Mouse (Mus musculus) forelimb bud, embryonic 11.5 days (tissue): ENCODE data around the gene Tubg1.

ENCODE experiments used
- DNase-seq: peaks from one replicate; pipeline ENCODE4 v3.0.0-alpha.2; 2012; ENCODE audit warnings: low read depth, low spot score

The Tubg1 gene

GRCm38 (mm10) chr11:101119761-101120544, at the start of gene Tubg1, which contains the start of gene Retreg3:
TSS of gene Tubg1 (plus strand) at chr11:101119938.
TSS of gene Retreg3 (minus strand) at chr11:101119893.
- DNase-seq = peak; percentile 100

GRCm38 (mm10) chr11:101070189-101070527, 49.6 kb upstream of the Tubg1 start:
- no peak for DNase-seq

GRCm38 (mm10) chr11:101070987-101071386, 48.8 kb upstream of the Tubg1 start:
- no peak for DNase-seq

- DNase-seq = no peak
These were observed 47.8 kb upstream of the Tubg1 start for GRCm38 (mm10) chr11:101071810-101072428.

GRCm38 (mm10) chr11:101078121-101078520, 41.6 kb upstream of the Tubg1 start, which contains the start of gene Hsd17b1:
TSS of gene Hsd17b1 (plus strand) at chr11:101078411.
- no peak for DNase-seq

GRCm38 (mm10) chr11:101079746-101080145, 40.0 kb upstream of the Tubg1 start:
- no peak for DNase-seq

GRCm38 (mm10) chr11:101080421-101080820, 39.3 kb upstream of the Tubg1 start:
- no peak for DNase-seq

- no peak for DNase-seq
These were observed 38.1 kb upstream of the Tubg1 start for GRCm38 (mm10) chr11:101081659-101082058.

- peak; percentile 89 for DNase-seq
These were observed 37.3 kb upstream of the Tubg1 start, which contains the start of gene Coasy for GRCm38 (mm10) chr11:101082208-101083082. TSS of gene Coasy (plus strand) at chr11:101082565.

- DNase-seq = no peak
These were observed 36.5 kb upstream of the Tubg1 start for GRCm38 (mm10) chr11:101083083-101083697.

- no peak for DNase-seq
These were observed 35.5 kb upstream of the Tubg1 start for GRCm38 (mm10) chr11:101084246-101084645.

GRCm38 (mm10) chr11:101084811-101085210, 34.9 kb upstream of the Tubg1 start:
- DNase-seq = no peak

GRCm38 (mm10) chr11:101085617-101086322, 34.0 kb upstream of the Tubg1 start:
- DNase-seq = no peak

- no peak for DNase-seq
These were observed 33.4 kb upstream of the Tubg1 start for GRCm38 (mm10) chr11:101086323-101086674.

- peak; percentile 91 for DNase-seq
These were observed 32.7 kb upstream of the Tubg1 start, which contains the start of gene Mlx for GRCm38 (mm10) chr11:101086756-101087681. TSS of gene Mlx (plus strand) at chr11:101087277.

GRCm38 (mm10) chr11:101087682-101088055, 32.1 kb upstream of the Tubg1 start:
- DNase-seq = no peak

GRCm38 (mm10) chr11:101089931-101090330, 29.8 kb upstream of the Tubg1 start:
- DNase-seq = no peak

- DNase-seq = no peak
These were observed 24.8 kb upstream of the Tubg1 start for GRCm38 (mm10) chr11:101094930-101095313.

- peak; percentile 97 for DNase-seq
These were observed 24.3 kb upstream of the Tubg1 start, which contains the start of gene Psmc3ip for GRCm38 (mm10) chr11:101095314-101096024. TSS of gene Psmc3ip (minus strand) at chr11:101095436.
